Mouse (Mus musculus): Measurements from ENCODE around the gene Pgbd5. TPM values are rescaled to one million over a fixed set of nuclear protein-coding genes. Genes with fewer than 3 reads are reported as not detected.

Pgbd5 gene
- polyA plus RNA-seq, 1 experiment = 20.0 TPM

- H3K4me3 ChIP-seq (ENCODE audit: control insufficient read depth, low read depth, low read length) = no peak overlapping the region
- H3K4me1 ChIP-seq (ENCODE audit: control insufficient read depth, insufficient read depth, low read length) = no peaks in the 10 kb centered on the region
- H3K36me3 ChIP-seq (ENCODE audit: control insufficient read depth, insufficient read depth, low read length) = no peaks in the 10 kb centered on the region
- no peak overlapping the region for H3K27ac ChIP-seq (ENCODE audit: control insufficient read depth, insufficient read depth, low read depth, low read length)
- TF ChIP-seq POLR2A (IDR thresholded peaks at IDR 0.05; ENCODE audit: control insufficient read depth, low read depth, low read length) (no peak), CTCF (IDR thresholded peaks at IDR 0.05; ENCODE audit: control insufficient read depth, insufficient read depth, insufficient replicate concordance, low read depth, low read length) (no peak)
- H3K27me3 ChIP-seq (ENCODE audit: control insufficient read depth, insufficient read depth, low read length) = no peaks in the 10 kb centered on the region
These were observed 103.2 kb downstream of the Pgbd5 start for GRCm38 (mm10) chr8:124336302-124336701.

DNA sequence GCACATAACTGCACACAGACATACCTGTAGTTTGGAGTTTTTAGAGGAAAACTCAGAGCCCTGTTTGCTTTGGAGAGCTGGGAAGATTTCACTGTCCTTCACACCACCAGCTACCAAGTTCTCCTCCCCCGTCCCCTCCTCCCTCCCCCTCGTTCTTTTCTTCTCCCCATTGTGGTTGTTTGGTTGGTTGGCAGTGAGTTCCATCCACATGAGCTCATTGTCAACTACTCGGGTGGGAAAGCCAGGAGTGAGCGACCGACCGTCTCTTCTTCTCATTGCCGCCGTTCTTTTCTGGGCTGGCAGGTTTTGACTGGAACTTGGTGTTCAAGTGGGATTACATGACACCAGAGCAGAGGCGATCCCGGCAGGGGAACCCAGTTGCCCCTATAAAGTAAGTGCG lies 107.8 kb downstream of the Pgbd5 start:
- no peak overlapping the region for H3K4me3 ChIP-seq (ENCODE audit: control insufficient read depth, low read depth, low read length)
- H3K4me1 ChIP-seq (ENCODE audit: control insufficient read depth, insufficient read depth, low read length) = no peaks in the 10 kb centered on the region
- TF ChIP-seq POLR2A (IDR thresholded peaks at IDR 0.05; ENCODE audit: control insufficient read depth, low read depth, low read length) = no peak
- no peak for TF ChIP-seq CTCF (IDR thresholded peaks at IDR 0.05; ENCODE audit: control insufficient read depth, insufficient read depth, insufficient replicate concordance, low read depth, low read length)
- no peak overlapping the region for H3K27ac ChIP-seq (ENCODE audit: control insufficient read depth, insufficient read depth, low read depth, low read length)
- H3K36me3 ChIP-seq (ENCODE audit: control insufficient read depth, insufficient read depth, low read length) = no peaks in the 10 kb centered on the region
- no peaks in the 10 kb centered on the region for H3K27me3 ChIP-seq (ENCODE audit: control insufficient read depth, insufficient read depth, low read length)

DNA sequence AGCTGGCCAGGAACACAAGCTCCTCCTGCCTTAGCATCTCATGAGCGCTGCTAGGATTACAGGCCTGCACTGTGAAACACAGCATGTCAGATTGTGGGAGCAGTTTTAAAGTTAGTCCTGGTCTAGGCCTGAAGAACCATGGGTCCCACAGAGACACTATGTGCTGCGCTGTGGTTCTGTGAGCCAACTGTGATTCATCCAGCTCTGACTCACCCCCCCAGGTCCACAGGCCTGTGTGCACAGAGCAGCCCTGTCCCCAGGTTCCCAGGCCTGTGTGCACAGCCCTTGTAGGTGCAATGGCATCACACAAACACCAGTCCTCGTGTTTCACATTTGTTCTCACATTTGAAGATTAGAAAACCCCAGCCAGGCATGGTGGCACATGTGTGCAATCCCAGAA lies 108.4 kb downstream of the Pgbd5 start:
- no peak for TF ChIP-seq CTCF (IDR thresholded peaks at IDR 0.05; ENCODE audit: control insufficient read depth, insufficient read depth, insufficient replicate concordance, low read depth, low read length)
- TF ChIP-seq POLR2A (IDR thresholded peaks at IDR 0.05; ENCODE audit: control insufficient read depth, low read depth, low read length) = no peak
- Histone ChIP-seq H3K4me1 (ENCODE audit: control insufficient read depth, insufficient read depth, low read length) (no peaks in the 10 kb centered on the region), H3K36me3 (ENCODE audit: control insufficient read depth, insufficient read depth, low read length) (no peaks in the 10 kb centered on the region), H3K27me3 (ENCODE audit: control insufficient read depth, insufficient read depth, low read length) (no peaks in the 10 kb centered on the region), H3K27ac (ENCODE audit: control insufficient read depth, insufficient read depth, low read depth, low read length) (no peak overlapping the region), H3K4me3 (ENCODE audit: control insufficient read depth, low read depth, low read length) (no peak overlapping the region)

DNA sequence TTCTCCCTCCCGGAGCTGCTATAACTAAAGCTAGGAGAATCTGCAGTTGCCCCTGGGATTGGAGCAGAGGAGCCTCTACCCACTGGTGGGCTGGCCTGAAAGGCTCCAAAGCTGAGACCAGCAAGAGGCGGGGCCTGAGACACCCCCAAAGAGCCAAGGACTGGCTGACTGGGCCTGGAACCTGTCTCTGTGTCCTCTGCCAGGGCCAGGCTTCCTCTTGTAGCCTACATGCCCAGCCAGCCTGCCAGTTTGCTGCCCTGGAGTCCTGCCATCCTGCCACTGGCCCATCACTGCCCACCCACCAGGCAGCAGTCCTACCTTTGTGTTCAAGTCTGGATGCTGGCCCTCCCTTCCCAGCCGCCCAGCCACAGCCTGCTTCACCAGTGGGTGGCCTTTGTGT lies 109.0 kb downstream of the Pgbd5 start:
- no peak for TF ChIP-seq POLR2A (IDR thresholded peaks at IDR 0.05; ENCODE audit: control insufficient read depth, low read depth, low read length)
- no peak for TF ChIP-seq CTCF (IDR thresholded peaks at IDR 0.05; ENCODE audit: control insufficient read depth, insufficient read depth, insufficient replicate concordance, low read depth, low read length)
- Histone ChIP-seq H3K27me3 (ENCODE audit: control insufficient read depth, insufficient read depth, low read length) (no peaks in the 10 kb centered on the region), H3K4me3 (ENCODE audit: control insufficient read depth, low read depth, low read length) (no peak overlapping the region), H3K4me1 (ENCODE audit: control insufficient read depth, insufficient read depth, low read length) (no peaks in the 10 kb centered on the region), H3K36me3 (ENCODE audit: control insufficient read depth, insufficient read depth, low read length) (no peaks in the 10 kb centered on the region), H3K27ac (ENCODE audit: control insufficient read depth, insufficient read depth, low read depth, low read length) (no peak overlapping the region)

- no peak overlapping the region for H3K27ac ChIP-seq (ENCODE audit: control insufficient read depth, insufficient read depth, low read depth, low read length)
- no peak overlapping the region for H3K4me3 ChIP-seq (ENCODE audit: control insufficient read depth, low read depth, low read length)
- no peaks in the 10 kb centered on the region for H3K27me3 ChIP-seq (ENCODE audit: control insufficient read depth, insufficient read depth, low read length)
- no peaks in the 10 kb centered on the region for H3K36me3 ChIP-seq (ENCODE audit: control insufficient read depth, insufficient read depth, low read length)
- TF ChIP-seq POLR2A (IDR thresholded peaks at IDR 0.05; ENCODE audit: control insufficient read depth, low read depth, low read length) (no peak), CTCF (IDR thresholded peaks at IDR 0.05; ENCODE audit: control insufficient read depth, insufficient read depth, insufficient replicate concordance, low read depth, low read length) (no peak)
- no peaks in the 10 kb centered on the region for H3K4me1 ChIP-seq (ENCODE audit: control insufficient read depth, insufficient read depth, low read length)
These were observed 109.8 kb downstream of the Pgbd5 start for GRCm38 (mm10) chr8:124329690-124330089.

- no peak overlapping the region for H3K4me3 ChIP-seq (ENCODE audit: control insufficient read depth, low read depth, low read length)
- no peaks in the 10 kb centered on the region for H3K36me3 ChIP-seq (ENCODE audit: control insufficient read depth, insufficient read depth, low read length)
- no peak overlapping the region for H3K27ac ChIP-seq (ENCODE audit: control insufficient read depth, insufficient read depth, low read depth, low read length)
- H3K27me3 ChIP-seq (ENCODE audit: control insufficient read depth, insufficient read depth, low read length) = no peaks in the 10 kb centered on the region
- no peaks in the 10 kb centered on the region for H3K4me1 ChIP-seq (ENCODE audit: control insufficient read depth, insufficient read depth, low read length)
- TF ChIP-seq POLR2A (IDR thresholded peaks at IDR 0.05; ENCODE audit: control insufficient read depth, low read depth, low read length) (no peak), CTCF (IDR thresholded peaks at IDR 0.05; ENCODE audit: control insufficient read depth, insufficient read depth, insufficient replicate concordance, low read depth, low read length) (no peak)
These were observed 111.2 kb downstream of the Pgbd5 start for GRCm38 (mm10) chr8:124328259-124328658.

GRCm38 (mm10) chr8:124323356-124323755 lies 116.1 kb downstream of the Pgbd5 start:
- no peaks in the 10 kb centered on the region for H3K36me3 ChIP-seq (ENCODE audit: control insufficient read depth, insufficient read depth, low read length)
- no peak overlapping the region for H3K27ac ChIP-seq (ENCODE audit: control insufficient read depth, insufficient read depth, low read depth, low read length)
- H3K4me1 ChIP-seq (ENCODE audit: control insufficient read depth, insufficient read depth, low read length) = peaks cover 3% of the 10 kb centered on the region
- H3K4me3 ChIP-seq (ENCODE audit: control insufficient read depth, low read depth, low read length) = no peak overlapping the region
- TF ChIP-seq POLR2A (IDR thresholded peaks at IDR 0.05; ENCODE audit: control insufficient read depth, low read depth, low read length) (no peak), CTCF (IDR thresholded peaks at IDR 0.05; ENCODE audit: control insufficient read depth, insufficient read depth, insufficient replicate concordance, low read depth, low read length) (no peak)
- H3K27me3 ChIP-seq (ENCODE audit: control insufficient read depth, insufficient read depth, low read length) = no peaks in the 10 kb centered on the region
